Mouse (Mus musculus): ENCODE measurements around the gene Lancl3.

The Lancl3 gene

GRCm38 (mm10) chrX:9199761-9200371 is at the start of gene Lancl3:
Gene Lancl3 (plus strand): TSS chrX:9199902.
- no peak for DNase-seq (ENCODE audit: low spot score)

- DNase-seq (ENCODE audit: low spot score): no peak
These were observed 20.7 kb upstream of the Lancl3 start for GRCm38 (mm10) chrX:9179011-9179410.

DNA sequence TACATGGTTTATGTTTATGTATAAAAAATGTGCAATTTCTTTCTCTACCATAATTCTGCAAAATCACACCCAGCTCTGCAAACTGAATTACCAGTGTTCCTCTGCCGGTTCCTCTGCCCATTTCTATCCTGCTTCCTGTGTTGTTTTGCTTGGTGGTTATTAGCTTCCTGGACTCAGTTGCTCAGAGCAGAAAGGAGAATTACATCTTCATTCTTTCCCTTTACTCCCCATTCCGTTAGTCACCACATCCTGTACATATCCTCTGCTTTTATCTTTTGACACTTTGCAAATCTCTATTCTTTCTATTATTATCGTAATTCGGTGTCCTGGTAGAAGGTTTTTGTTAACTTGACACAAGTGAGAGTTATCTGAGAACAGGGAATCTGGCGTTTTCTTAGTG is 18.1 kb upstream of the Lancl3 start:
- DNase-seq (ENCODE audit: low spot score): no peak

- peak; percentile 9 for DNase-seq (ENCODE audit: low spot score)
These were observed 747 bp downstream of the Lancl3 start for GRCm38 (mm10) chrX:9200380-9200917.

- DNase-seq (ENCODE audit: low spot score): no peak
These were observed 2.3 kb downstream of the Lancl3 start for GRCm38 (mm10) chrX:9201954-9202353.

- DNase-seq (ENCODE audit: low spot score): no peak
These were observed 3.2 kb downstream of the Lancl3 start for GRCm38 (mm10) chrX:9202781-9203405.

- no peak for DNase-seq (ENCODE audit: low spot score)
These were observed 5.4 kb downstream of the Lancl3 start for GRCm38 (mm10) chrX:9205121-9205520.

GRCm38 (mm10) chrX:9216244-9216643 is 16.5 kb downstream of the Lancl3 start:
- no peak for DNase-seq (ENCODE audit: low spot score)

GRCm38 (mm10) chrX:9219570-9219969 is 19.9 kb downstream of the Lancl3 start:
- no peak for DNase-seq (ENCODE audit: low spot score)

- no peak for DNase-seq (ENCODE audit: low spot score)
These were observed 21.5 kb downstream of the Lancl3 start for GRCm38 (mm10) chrX:9221206-9221605.

DNA sequence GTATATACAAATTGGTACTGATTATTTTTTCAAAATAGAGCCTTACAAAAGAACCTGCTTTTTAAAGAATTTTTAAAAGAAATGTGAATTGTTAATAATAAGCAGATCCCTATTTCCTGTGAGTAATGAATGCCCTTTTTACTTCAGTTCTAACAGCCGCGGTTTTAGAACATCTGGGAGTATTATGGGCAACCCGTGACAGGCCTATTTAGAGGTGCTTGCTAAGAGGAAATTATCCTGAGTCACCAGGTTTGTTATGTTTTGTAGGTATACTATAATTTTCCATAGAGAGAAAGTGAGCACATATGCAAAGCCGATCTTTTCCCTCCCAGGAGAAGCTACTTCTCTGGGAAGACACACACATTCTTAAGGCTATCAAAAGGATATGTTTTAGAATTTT is 22.0 kb downstream of the Lancl3 start:
- DNase-seq (ENCODE audit: low spot score): no peak

DNA sequence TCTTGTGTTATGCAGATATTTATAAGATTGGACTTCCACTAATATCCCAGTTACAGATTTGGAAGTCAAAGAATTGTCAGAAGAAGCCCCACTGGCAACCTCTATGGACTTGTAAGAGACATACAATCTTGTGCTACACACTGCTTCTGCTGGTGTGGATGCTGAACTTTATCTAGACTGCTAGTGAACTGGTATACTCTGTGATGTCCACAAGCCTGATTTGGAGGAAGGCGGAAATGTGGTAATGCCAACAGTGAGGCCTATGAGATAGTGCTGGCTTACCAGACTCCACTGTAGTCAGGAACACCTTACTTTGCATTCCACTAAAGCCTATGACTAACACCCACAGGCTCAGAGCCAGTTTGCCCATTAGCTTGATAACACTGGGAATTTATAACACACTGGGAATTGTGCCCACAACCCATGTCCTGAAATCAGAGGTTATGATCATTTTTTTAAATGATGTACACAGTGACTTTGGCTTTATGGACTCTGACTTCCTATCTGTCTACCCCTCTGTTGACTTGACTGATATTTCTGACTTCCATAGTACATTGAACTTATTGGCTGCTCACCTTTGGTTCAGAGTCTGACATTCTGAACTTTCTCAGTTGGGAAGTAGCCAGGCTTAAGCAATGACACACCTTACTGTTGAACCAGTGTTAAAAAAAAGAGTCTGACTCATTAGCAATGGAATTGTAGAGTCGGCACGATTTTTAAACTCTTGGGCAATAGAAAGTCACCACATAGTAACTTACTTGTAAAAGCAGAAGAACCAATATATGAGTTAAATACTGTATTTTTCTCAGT is 22.9 kb downstream of the Lancl3 start:
- no peak for DNase-seq (ENCODE audit: low spot score)

GRCm38 (mm10) chrX:9227105-9227504 is 27.4 kb downstream of the Lancl3 start:
- DNase-seq (ENCODE audit: low spot score): no peak

GRCm38 (mm10) chrX:9240737-9241591 is 41.3 kb downstream of the Lancl3 start:
- DNase-seq (ENCODE audit: low spot score): no peak

GRCm38 (mm10) chrX:9243381-9243864 is 43.7 kb downstream of the Lancl3 start:
- no peak for DNase-seq (ENCODE audit: low spot score)

GRCm38 (mm10) chrX:9244603-9245336 is 45.1 kb downstream of the Lancl3 start:
- no peak for DNase-seq (ENCODE audit: low spot score)

DNA sequence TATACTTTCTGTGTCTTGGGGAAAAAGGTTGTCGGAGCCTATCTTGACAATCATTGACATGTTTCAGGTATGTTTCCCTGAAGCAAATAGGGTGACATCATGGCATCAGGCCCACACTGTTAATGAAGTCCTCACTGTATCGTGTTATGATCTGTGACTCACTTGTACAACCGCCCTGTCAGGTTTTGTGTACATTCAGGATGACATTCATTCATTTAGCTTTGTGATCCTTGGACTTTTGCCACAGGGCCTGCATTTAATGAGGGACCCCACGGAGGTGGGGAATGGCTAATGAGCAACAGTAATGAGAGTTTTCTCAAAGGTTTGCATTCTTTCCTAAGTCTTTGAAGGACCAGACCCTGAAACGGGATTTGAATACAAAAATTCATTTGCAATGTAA is 49.2 kb downstream of the Lancl3 start:
- no peak for DNase-seq (ENCODE audit: low spot score)

DNA sequence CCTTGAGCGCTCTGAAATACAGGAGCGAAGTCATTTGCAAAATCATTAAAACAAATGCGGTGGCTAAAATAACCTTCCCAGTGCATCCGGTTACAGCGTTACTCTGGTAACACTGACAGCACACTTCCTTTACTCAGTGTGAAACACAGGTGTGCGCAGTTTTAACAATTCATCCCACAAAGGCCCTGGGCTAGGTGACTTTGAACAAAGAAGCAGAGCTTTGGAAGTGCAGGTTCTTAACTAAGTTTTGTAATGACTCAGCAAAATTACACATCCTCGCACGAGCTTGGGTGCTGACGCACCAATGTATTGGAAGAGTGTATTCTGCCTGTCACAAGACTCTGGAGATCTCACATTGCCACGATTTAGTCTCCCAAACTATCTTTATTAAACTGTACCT is 54.3 kb downstream of the Lancl3 start:
- no peak for DNase-seq (ENCODE audit: low spot score)

DNA sequence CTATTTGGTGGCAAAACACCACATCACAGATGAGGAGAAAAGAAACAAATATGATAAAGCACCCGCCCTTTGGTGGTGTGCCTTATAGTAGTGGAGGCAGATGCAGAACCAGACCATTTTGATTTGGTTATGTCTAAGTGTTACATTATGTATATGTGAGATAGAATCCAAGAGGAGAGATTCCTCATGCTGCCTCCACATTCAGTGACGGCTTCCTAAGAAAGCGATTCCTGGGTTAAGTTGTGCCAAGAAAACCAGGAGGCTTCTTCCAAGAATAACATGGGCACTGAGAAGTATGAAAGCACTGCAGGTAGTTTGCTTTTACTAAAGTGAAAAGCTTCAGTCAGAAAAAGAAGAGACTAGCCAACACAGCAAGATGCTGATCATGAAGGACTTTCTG is 55.2 kb downstream of the Lancl3 start:
- no peak for DNase-seq (ENCODE audit: low spot score)

DNA sequence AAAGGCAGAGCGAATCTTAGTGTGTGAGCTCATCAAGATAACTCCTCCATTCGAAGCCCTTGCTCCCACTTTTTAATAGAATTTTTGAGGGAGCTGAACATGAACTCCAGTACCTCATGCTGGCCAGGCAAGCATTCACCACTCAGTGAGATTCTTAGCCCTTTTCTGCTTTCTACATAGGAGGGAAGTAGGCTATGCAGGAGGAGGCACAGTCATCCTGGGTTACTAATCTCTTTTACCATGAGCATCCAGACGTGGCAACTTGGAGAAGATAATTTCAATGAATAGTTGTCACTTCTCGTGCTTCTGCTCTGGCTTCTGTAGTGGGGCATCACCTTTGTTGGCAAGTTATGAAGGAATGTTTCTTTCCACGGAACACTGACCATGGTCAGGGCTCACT is 57.1 kb downstream of the Lancl3 start, which contains the start of gene Gm14862:
TSS of gene Gm14862 (minus strand) at position 134 of the 400 bp plus-strand sequence.
- no peak for DNase-seq (ENCODE audit: low spot score)

DNA sequence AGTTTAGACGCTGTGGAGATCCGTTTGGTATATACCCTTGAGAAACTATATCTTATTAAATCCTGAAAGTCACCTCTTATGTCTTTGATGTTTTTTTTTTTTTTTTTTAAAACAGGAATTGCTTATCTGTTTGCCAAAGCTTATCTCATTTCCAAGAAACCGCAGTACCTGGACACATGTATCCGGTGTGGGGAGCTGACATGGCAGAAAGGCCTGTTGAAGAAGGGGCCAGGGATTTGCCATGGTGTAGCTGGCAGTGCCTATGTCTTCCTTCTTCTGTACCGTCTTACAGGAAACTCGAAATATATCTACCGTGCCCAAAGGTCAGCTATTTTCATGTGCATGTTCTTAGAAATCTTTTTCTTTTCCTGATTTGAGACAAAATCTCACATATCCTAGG is 58.1 kb downstream of the Lancl3 start:
- no peak for DNase-seq (ENCODE audit: low spot score)

All from urinary bladder, postnatal 10 days (tissue).